Mouse (Mus musculus) forebrain, embryonic 12.5 days (tissue): ENCODE results near the gene Sptb. TPM values are rescaled to one million over a fixed set of nuclear protein-coding genes. Genes with fewer than 3 reads are reported as not detected.
A peak's percentile ranks its signal among the peaks of the same experiment; 100 is the strongest.

Experiments
- ATAC-seq: fragments of 200-750 bp; cut with Nextera tagmentation; 2 replicates; pipeline ENCODE4 v1.8.0; 2017; ENCODE audit warnings: moderate TSS enrichment; ENCODE audit not compliant: low FRiP score
- H3K27ac ChIP-seq: fragments of 300-500 bp; sonication (generic); 2 replicates; pipeline ENCODE4 v1.5.1; 2016; ENCODE audit warnings: mild to moderate bottlenecking
- H3K27me3 ChIP-seq: fragments of 300-500 bp; sonication (generic); 2 replicates; pipeline ENCODE4 v1.6.1; 2016; ENCODE audit warnings: mild to moderate bottlenecking
- H3K36me3 ChIP-seq: fragments of 300-500 bp; sonication (generic); replicated peaks from 2 replicates; pipeline ENCODE4 v1.6.1; 2016; ENCODE audit warnings: mild to moderate bottlenecking
- H3K4me1 ChIP-seq: fragments of 300-500 bp; sonication (generic); 2 replicates; pipeline ENCODE4 v1.6.1; 2016
- H3K4me2 ChIP-seq: fragments of 300-500 bp; sonication (generic); 2 replicates; pipeline ENCODE4 v1.6.1; 2016; ENCODE audit warnings: mild to moderate bottlenecking, moderate library complexity
- H3K4me3 ChIP-seq: fragments of 300-500 bp; sonication (generic); replicated peaks from 2 replicates; pipeline ENCODE4 v1.5.1; 2016; ENCODE audit warnings: mild to moderate bottlenecking
- H3K9ac ChIP-seq: fragments of 300-500 bp; sonication (generic); 2 replicates; pipeline ENCODE4 v1.6.1; 2016; ENCODE audit warnings: mild to moderate bottlenecking
- H3K9me3 ChIP-seq: fragments of 300-500 bp; sonication (generic); 2 replicates; pipeline ENCODE4 v1.6.1; 2016
- WGBS: fragments of 180-500 bp; shearing (Covaris S2); methylation state at CpG from one replicate; pipeline ENCODE4 v1.1.7; 2016; 5-methylcytosine and 5-hydroxymethylcytosine counted together
- polyA plus RNA-seq: library from polyadenylated mRNA; unstranded; fragments of >200 nt; fragmentation: Nextera tagmentation; extraction: Ambion mirVana; gene quantifications from 2 replicates; pipeline ENCODE4 v1.2.1, GENCODE M21; 2016

Sptb gene
- polyA plus RNA-seq, 1 experiment from 2014 or later, result 2.1 TPM

GRCm38 (mm10) chr12:76562196-76562595 is 148.2 kb downstream of the Sptb start:
- 81% methylated on average over 4 of the region's 4 CpGs for WGBS
- Histone ChIP-seq H3K4me1 (peaks cover 2% of the 10 kb centered on the region), H3K4me2 (no peak overlapping the region), H3K9me3 (no peaks in the 10 kb centered on the region), H3K27me3 (no peaks in the 10 kb centered on the region), H3K9ac (no peak overlapping the region), H3K27ac (no peak overlapping the region), H3K36me3 (no peaks in the 10 kb centered on the region), H3K4me3 (no peak overlapping the region)
- no peak for ATAC-seq

GRCm38 (mm10) chr12:76558206-76558605 is 152.1 kb downstream of the Sptb start:
- Histone ChIP-seq H3K4me2 (no peak overlapping the region), H3K36me3 (no peaks in the 10 kb centered on the region), H3K27me3 (no peaks in the 10 kb centered on the region), H3K4me3 (no peak overlapping the region), H3K9ac (no peak overlapping the region), H3K27ac (no peak overlapping the region), H3K4me1 (peaks cover 10% of the 10 kb centered on the region), H3K9me3 (no peaks in the 10 kb centered on the region)
- 82% methylated on average over 5 of the region's 5 CpGs for WGBS
- ATAC-seq, result no peak

GRCm38 (mm10) chr12:76556745-76557389 is 153.5 kb downstream of the Sptb start:
- H3K4me1 ChIP-seq, result peaks cover 10% of the 10 kb centered on the region
- 12% methylated on average over 6 of the region's 6 CpGs for WGBS
- no peaks in the 10 kb centered on the region for H3K36me3 ChIP-seq
- H3K27me3 ChIP-seq, result no peaks in the 10 kb centered on the region
- H3K27ac ChIP-seq, result no peak overlapping the region
- no peak overlapping the region for H3K4me2 ChIP-seq
- H3K9me3 ChIP-seq, result no peaks in the 10 kb centered on the region
- no peak overlapping the region for H3K9ac ChIP-seq
- H3K4me3 ChIP-seq, result no peak overlapping the region
- ATAC-seq, result no peak

DNA sequence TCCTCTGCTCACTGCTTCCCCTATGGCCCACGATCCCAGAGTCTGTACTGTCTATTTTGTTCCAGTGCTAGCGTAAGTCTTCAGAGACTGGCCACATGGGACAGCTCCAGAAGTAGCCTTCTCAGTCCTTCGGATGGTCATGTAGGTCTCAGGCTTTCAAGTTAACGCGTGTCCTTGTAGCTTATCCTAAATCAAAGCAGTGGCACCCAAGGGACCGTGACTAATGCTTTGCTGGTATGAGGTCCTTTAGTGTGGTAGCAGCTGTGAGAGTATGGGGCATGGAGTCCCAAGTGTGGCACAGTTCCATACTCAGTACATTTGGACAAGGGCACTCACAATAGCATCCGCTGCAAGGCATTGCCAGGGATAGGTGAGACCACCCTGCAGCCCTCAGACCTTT is 154.2 kb downstream of the Sptb start:
- H3K27me3 ChIP-seq, result no peaks in the 10 kb centered on the region
- no peaks in the 10 kb centered on the region for H3K36me3 ChIP-seq
- H3K9ac ChIP-seq, result no peak overlapping the region
- ATAC-seq, result no peak
- 80% methylated on average over 7 of the region's 7 CpGs for WGBS
- H3K4me2 ChIP-seq, result no peak overlapping the region
- H3K4me1 ChIP-seq, result peaks cover 10% of the 10 kb centered on the region
- no peaks in the 10 kb centered on the region for H3K9me3 ChIP-seq
- H3K4me3 ChIP-seq, result no peak overlapping the region
- no peak overlapping the region for H3K27ac ChIP-seq

GRCm38 (mm10) chr12:76554871-76555386 is 155.4 kb downstream of the Sptb start:
- ATAC-seq, result no peak
- H3K27me3 ChIP-seq, result no peaks in the 10 kb centered on the region
- H3K36me3 ChIP-seq, result no peaks in the 10 kb centered on the region
- H3K9ac ChIP-seq, result no peak overlapping the region
- no peak overlapping the region for H3K4me3 ChIP-seq
- H3K27ac ChIP-seq, result no peak overlapping the region
- no peak overlapping the region for H3K4me2 ChIP-seq
- 88% methylated on average over 3 of the region's 3 CpGs for WGBS
- H3K4me1 ChIP-seq, result peaks cover 10% of the 10 kb centered on the region
- H3K9me3 ChIP-seq, result no peaks in the 10 kb centered on the region

DNA sequence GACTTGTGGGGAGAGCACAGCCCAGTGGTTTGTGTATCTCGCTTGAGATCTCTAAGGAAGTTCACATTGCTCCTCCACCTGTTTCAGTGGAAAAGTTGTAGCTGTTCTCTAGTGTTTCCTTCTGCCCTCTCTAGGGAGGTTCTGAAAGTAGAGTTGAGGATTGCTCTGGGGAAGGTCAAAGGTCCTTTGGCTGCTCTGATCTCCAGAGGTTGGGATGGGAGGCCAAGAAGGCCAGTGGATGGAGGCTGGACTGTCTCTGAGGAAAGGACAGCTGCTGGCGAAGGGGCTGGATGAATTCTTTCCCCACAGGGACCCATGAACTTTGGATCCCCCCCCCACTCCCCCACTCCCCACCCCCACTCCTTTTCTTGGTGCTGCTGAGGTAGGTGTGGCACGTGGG is 156.0 kb downstream of the Sptb start:
- Histone ChIP-seq H3K4me2 (no peak overlapping the region), H3K9me3 (no peaks in the 10 kb centered on the region), H3K27ac (no peak overlapping the region), H3K36me3 (no peaks in the 10 kb centered on the region), H3K4me1 (peaks cover 10% of the 10 kb centered on the region), H3K9ac (no peak overlapping the region), H3K27me3 (no peaks in the 10 kb centered on the region), H3K4me3 (no peak overlapping the region)
- no peak for ATAC-seq
- 82% methylated on average over 3 of the region's 3 CpGs for WGBS

DNA sequence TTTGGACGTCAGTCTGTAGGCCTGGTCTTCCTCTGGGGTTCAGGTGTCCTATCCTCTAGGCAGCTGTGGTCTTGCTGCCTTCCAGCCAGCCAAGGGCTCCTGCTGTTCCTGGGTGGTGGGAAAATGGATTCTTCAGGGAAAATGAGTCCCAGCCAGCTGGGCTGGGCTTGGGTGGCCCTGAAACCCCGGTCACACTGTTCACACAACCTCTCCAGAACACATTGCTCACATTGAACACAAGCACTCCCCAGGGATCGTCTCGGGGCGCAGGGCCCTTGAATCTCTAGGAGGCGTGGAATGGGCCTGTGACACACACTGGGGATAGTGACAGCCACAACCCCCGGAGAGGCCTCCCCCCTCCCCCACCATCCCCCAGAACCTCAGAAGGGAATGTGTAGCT is 156.4 kb downstream of the Sptb start:
- H3K36me3 ChIP-seq, result no peaks in the 10 kb centered on the region
- no peak overlapping the region for H3K4me3 ChIP-seq
- no peak overlapping the region for H3K4me2 ChIP-seq
- H3K27ac ChIP-seq, result no peak overlapping the region
- H3K4me1 ChIP-seq, result peaks cover 10% of the 10 kb centered on the region
- no peak for ATAC-seq
- no peaks in the 10 kb centered on the region for H3K9me3 ChIP-seq
- H3K9ac ChIP-seq, result no peak overlapping the region
- whole genome bisulfite sequencing, result 86% methylated on average over 7 of the region's 7 CpGs
- H3K27me3 ChIP-seq, result peaks cover 3% of the 10 kb centered on the region; the same call in 1 of the 2 replicates

DNA sequence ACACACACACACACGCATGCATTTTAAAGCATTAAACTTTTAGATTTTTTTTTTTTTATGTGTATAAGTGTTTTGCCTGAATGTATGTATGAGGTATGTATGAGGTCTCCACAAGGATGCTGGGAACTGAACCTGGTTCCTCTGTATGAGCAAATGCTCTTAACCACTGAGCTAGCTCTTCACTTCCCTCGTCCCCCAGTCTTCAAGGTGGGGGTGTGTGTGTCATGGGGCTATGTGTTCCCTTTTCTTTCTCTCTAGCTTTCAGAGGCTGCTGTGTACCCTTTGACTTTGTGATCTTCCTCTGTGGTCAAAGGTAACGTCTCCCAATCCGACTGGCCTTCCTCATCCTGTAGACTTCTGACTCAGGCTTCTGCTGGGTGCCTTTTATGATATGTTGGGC is 157.4 kb downstream of the Sptb start:
- Histone ChIP-seq H3K9me3 (no peaks in the 10 kb centered on the region), H3K9ac (no peak overlapping the region), H3K4me1 (peaks cover 14% of the 10 kb centered on the region), H3K27me3 (peaks cover 12% of the 10 kb centered on the region; the same call in 1 of the 2 replicates), H3K27ac (no peak overlapping the region), H3K4me2 (no peak overlapping the region), H3K4me3 (no peak overlapping the region), H3K36me3 (no peaks in the 10 kb centered on the region)
- ATAC-seq, result no peak
- 88% methylated on average over 4 of the region's 4 CpGs for WGBS

DNA sequence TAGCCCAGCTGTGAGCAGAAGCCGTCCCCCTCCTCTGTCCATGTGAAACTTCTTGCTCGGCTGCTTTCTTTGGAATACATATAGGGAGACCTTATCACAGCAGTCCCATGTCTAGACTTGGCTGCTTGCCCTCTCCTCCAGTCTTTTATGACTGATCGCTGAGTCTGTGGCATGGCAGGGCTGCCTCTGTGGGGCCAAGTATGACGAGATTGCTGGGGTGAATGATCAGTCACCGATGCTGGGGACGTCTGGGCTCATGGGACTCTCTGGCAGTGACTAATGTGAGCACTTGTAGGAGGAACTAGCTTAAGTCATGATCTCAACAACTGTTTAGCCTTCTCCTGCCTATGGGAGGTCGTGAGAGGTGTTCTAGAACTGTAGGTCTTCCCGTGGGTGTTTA is 158.0 kb downstream of the Sptb start:
- WGBS, result 83% methylated on average over 8 of the region's 8 CpGs
- ATAC-seq, result no peak
- H3K27me3 ChIP-seq, result peaks cover 19% of the 10 kb centered on the region
- peaks cover 20% of the 10 kb centered on the region for H3K4me1 ChIP-seq
- no peak overlapping the region for H3K4me3 ChIP-seq
- no peak overlapping the region for H3K27ac ChIP-seq
- no peaks in the 10 kb centered on the region for H3K36me3 ChIP-seq
- no peak overlapping the region for H3K9ac ChIP-seq
- no peak overlapping the region for H3K4me2 ChIP-seq
- H3K9me3 ChIP-seq, result no peaks in the 10 kb centered on the region

DNA sequence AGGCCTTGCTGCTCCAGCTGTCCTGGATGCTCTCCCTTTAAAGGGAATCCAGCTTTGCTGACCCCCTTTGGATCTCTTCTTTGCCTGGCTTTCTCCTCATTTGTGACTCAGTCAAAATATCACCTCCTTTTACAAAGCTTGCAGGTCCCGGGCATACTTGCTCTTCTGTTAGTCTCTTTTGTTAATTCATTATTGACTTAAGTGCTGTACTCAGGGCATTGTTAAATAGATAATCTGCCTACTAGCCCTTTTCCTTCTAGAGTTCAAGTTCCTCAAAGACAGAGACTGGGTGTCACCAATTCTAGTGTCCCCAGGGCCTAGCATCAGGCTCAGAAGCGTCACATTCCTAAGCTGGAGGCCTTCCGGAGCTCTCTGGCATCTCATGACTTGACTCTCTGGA is 161.1 kb downstream of the Sptb start:
- WGBS, result 60% methylated on average over 3 of the region's 3 CpGs

DNA sequence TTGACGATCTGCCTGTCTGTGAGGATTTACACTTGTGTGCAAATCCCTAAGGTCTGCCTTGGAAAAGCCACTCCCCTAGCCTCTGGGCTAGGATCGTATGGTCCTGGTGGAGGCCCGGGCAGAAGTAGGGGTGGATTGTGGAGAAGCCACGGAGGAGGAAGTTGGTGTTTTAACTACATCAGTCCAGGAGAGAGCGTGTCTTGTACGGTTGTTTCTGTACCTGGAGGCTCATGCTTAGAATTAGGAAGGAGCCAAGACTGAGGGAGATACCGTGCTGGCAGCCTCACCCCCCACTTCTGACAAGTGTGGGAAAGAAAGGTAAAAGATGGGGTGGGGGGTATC is 162.3 kb downstream of the Sptb start:
- Histone ChIP-seq H3K4me2 (no peak overlapping the region), H3K36me3 (no peaks in the 10 kb centered on the region), H3K27me3 (peaks cover 42% of the 10 kb centered on the region), H3K4me3 (no peak overlapping the region), H3K4me1 (peaks cover 24% of the 10 kb centered on the region), H3K27ac (no peak overlapping the region), H3K9me3 (no peaks in the 10 kb centered on the region), H3K9ac (no peak overlapping the region)
- no peak for ATAC-seq
- 21% methylated on average over 7 of the region's 7 CpGs for WGBS

More for the DNA sequence above, 161.1 kb downstream of the Sptb start:
- Histone ChIP-seq H3K4me1 (peaks cover 24% of the 10 kb centered on the region), H3K36me3 (no peaks in the 10 kb centered on the region), H3K9me3 (no peaks in the 10 kb centered on the region), H3K9ac (no peak overlapping the region), H3K4me2 (no peak overlapping the region), H3K27ac (no peak overlapping the region), H3K4me3 (no peak overlapping the region), H3K27me3 (peaks cover 42% of the 10 kb centered on the region)
- ATAC-seq, result no peak

- 16% methylated on average over 13 of the region's 13 CpGs for WGBS
- Histone ChIP-seq H3K36me3 (no peaks in the 10 kb centered on the region), H3K27me3 (peaks cover 42% of the 10 kb centered on the region), H3K4me2 (peak overlapping the region; percentile 42; the same call in 1 of the 2 replicates), H3K4me1 (peaks cover 24% of the 10 kb centered on the region), H3K27ac (no peak overlapping the region), H3K4me3 (no peak overlapping the region), H3K9ac (no peak overlapping the region), H3K9me3 (no peaks in the 10 kb centered on the region)
- no peak for ATAC-seq
Observed at GRCm38 (mm10) chr12:76547409-76548081, 162.8 kb downstream of the Sptb start.
